Mouse (Mus musculus): ENCODE measurements around the gene Ptger3. TPM values are rescaled to one million over a fixed set of nuclear protein-coding genes. Genes with fewer than 3 reads are reported as not detected.

Ptger3 gene
- polyA plus RNA-seq, 1 experiment: 29.5 TPM

GRCm38 (mm10) chr3:157575441-157576342 is 9.0 kb downstream of the Ptger3 start:
- 44% methylated on average over 9 of the region's 9 CpGs for WGBS
- no peak for TF ChIP-seq CTCF (conservative IDR thresholded peaks at IDR 0.05; ENCODE audit: insufficient read depth, insufficient read length, low read depth, low read length)
- TF ChIP-seq POLR2A (IDR thresholded peaks at IDR 0.05; ENCODE audit: low read depth, low read length): no peak
- peak; percentile 25 for DNase-seq
- Histone ChIP-seq H3K4me1 (ENCODE audit: control insufficient read depth, insufficient read depth, low read length) (peaks cover 6% of the 10 kb centered on the region; the same call in 1 of the 2 replicates), H3K36me3 (ENCODE audit: control insufficient read depth, insufficient read depth, low read length) (no peaks in the 10 kb centered on the region), H3K27ac (ENCODE audit: insufficient read depth, low read depth, low read length) (no peak overlapping the region), H3K27me3 (replicated peaks; ENCODE audit: control insufficient read depth, insufficient read depth, low read length) (no peaks in the 10 kb centered on the region), H3K4me3 (ENCODE audit: insufficient read depth, low read depth, low read length) (no peak overlapping the region)

GRCm38 (mm10) chr3:157576343-157576722 is 9.6 kb downstream of the Ptger3 start:
- WGBS: 91% methylated on average over 1 of the region's 1 CpGs
- TF ChIP-seq CTCF (conservative IDR thresholded peaks at IDR 0.05; ENCODE audit: insufficient read depth, insufficient read length, low read depth, low read length) (no peak), POLR2A (IDR thresholded peaks at IDR 0.05; ENCODE audit: low read depth, low read length) (no peak)
- no peak overlapping the region for H3K4me3 ChIP-seq (ENCODE audit: insufficient read depth, low read depth, low read length)
- no peak overlapping the region for H3K27ac ChIP-seq (ENCODE audit: insufficient read depth, low read depth, low read length)
- peaks cover 6% of the 10 kb centered on the region; the same call in 1 of the 2 replicates for H3K4me1 ChIP-seq (ENCODE audit: control insufficient read depth, insufficient read depth, low read length)
- H3K27me3 ChIP-seq (replicated peaks; ENCODE audit: control insufficient read depth, insufficient read depth, low read length): no peaks in the 10 kb centered on the region
- H3K36me3 ChIP-seq (ENCODE audit: control insufficient read depth, insufficient read depth, low read length): no peaks in the 10 kb centered on the region
- DNase-seq: no peak

GRCm38 (mm10) chr3:157576862-157577261 is 10.2 kb downstream of the Ptger3 start:
- Histone ChIP-seq H3K4me1 (ENCODE audit: control insufficient read depth, insufficient read depth, low read length) (peaks cover 6% of the 10 kb centered on the region; the same call in 1 of the 2 replicates), H3K27me3 (replicated peaks; ENCODE audit: control insufficient read depth, insufficient read depth, low read length) (no peaks in the 10 kb centered on the region), H3K4me3 (ENCODE audit: insufficient read depth, low read depth, low read length) (no peak overlapping the region), H3K27ac (ENCODE audit: insufficient read depth, low read depth, low read length) (no peak overlapping the region), H3K36me3 (ENCODE audit: control insufficient read depth, insufficient read depth, low read length) (no peaks in the 10 kb centered on the region)
- TF ChIP-seq POLR2A (IDR thresholded peaks at IDR 0.05; ENCODE audit: low read depth, low read length): no peak
- TF ChIP-seq CTCF (conservative IDR thresholded peaks at IDR 0.05; ENCODE audit: insufficient read depth, insufficient read length, low read depth, low read length): no peak
- no peak for DNase-seq
- 61% methylated on average over 1 of the region's 1 CpGs for WGBS

- WGBS: 86% methylated on average over 5 of the region's 5 CpGs
- no peak overlapping the region for H3K27ac ChIP-seq (ENCODE audit: insufficient read depth, low read depth, low read length)
- no peak overlapping the region for H3K4me3 ChIP-seq (ENCODE audit: insufficient read depth, low read depth, low read length)
- no peaks in the 10 kb centered on the region for H3K36me3 ChIP-seq (ENCODE audit: control insufficient read depth, insufficient read depth, low read length)
- no peaks in the 10 kb centered on the region for H3K27me3 ChIP-seq (replicated peaks; ENCODE audit: control insufficient read depth, insufficient read depth, low read length)
- no peak for DNase-seq
- peaks cover 6% of the 10 kb centered on the region; the same call in 1 of the 2 replicates for H3K4me1 ChIP-seq (ENCODE audit: control insufficient read depth, insufficient read depth, low read length)
- no peak for TF ChIP-seq POLR2A (IDR thresholded peaks at IDR 0.05; ENCODE audit: low read depth, low read length)
- TF ChIP-seq CTCF (conservative IDR thresholded peaks at IDR 0.05; ENCODE audit: insufficient read depth, insufficient read length, low read depth, low read length): no peak
These were observed 11.9 kb downstream of the Ptger3 start for GRCm38 (mm10) chr3:157578469-157579170.

- no peak for DNase-seq
- H3K36me3 ChIP-seq (ENCODE audit: control insufficient read depth, insufficient read depth, low read length): no peaks in the 10 kb centered on the region
- no peaks in the 10 kb centered on the region for H3K27me3 ChIP-seq (replicated peaks; ENCODE audit: control insufficient read depth, insufficient read depth, low read length)
- H3K27ac ChIP-seq (ENCODE audit: insufficient read depth, low read depth, low read length): no peak overlapping the region
- H3K4me3 ChIP-seq (ENCODE audit: insufficient read depth, low read depth, low read length): no peak overlapping the region
- 42% methylated on average over 2 of the region's 2 CpGs for WGBS
- peaks cover 6% of the 10 kb centered on the region; the same call in 1 of the 2 replicates for H3K4me1 ChIP-seq (ENCODE audit: control insufficient read depth, insufficient read depth, low read length)
- TF ChIP-seq POLR2A (IDR thresholded peaks at IDR 0.05; ENCODE audit: low read depth, low read length) (no peak), CTCF (conservative IDR thresholded peaks at IDR 0.05; ENCODE audit: insufficient read depth, insufficient read length, low read depth, low read length) (no peak)
These were observed 12.7 kb downstream of the Ptger3 start for GRCm38 (mm10) chr3:157579376-157579775.

GRCm38 (mm10) chr3:157580299-157580698 is 13.6 kb downstream of the Ptger3 start:
- Histone ChIP-seq H3K4me3 (ENCODE audit: insufficient read depth, low read depth, low read length) (no peak overlapping the region), H3K27ac (ENCODE audit: insufficient read depth, low read depth, low read length) (peak overlapping the region; percentile 24; the same call in 1 of the 2 replicates), H3K4me1 (ENCODE audit: control insufficient read depth, insufficient read depth, low read length) (peaks cover 6% of the 10 kb centered on the region; the same call in 1 of the 2 replicates), H3K27me3 (replicated peaks; ENCODE audit: control insufficient read depth, insufficient read depth, low read length) (no peaks in the 10 kb centered on the region), H3K36me3 (ENCODE audit: control insufficient read depth, insufficient read depth, low read length) (no peaks in the 10 kb centered on the region)
- no peak for DNase-seq
- no peak for TF ChIP-seq POLR2A (IDR thresholded peaks at IDR 0.05; ENCODE audit: low read depth, low read length)
- 73% methylated on average over 4 of the region's 4 CpGs for WGBS

- peaks cover 6% of the 10 kb centered on the region; the same call in 1 of the 2 replicates for H3K4me1 ChIP-seq (ENCODE audit: control insufficient read depth, insufficient read depth, low read length)
- TF ChIP-seq POLR2A (IDR thresholded peaks at IDR 0.05; ENCODE audit: low read depth, low read length): no peak
- TF ChIP-seq CTCF (conservative IDR thresholded peaks at IDR 0.05; ENCODE audit: insufficient read depth, insufficient read length, low read depth, low read length): no peak
- no peak overlapping the region for H3K27ac ChIP-seq (ENCODE audit: insufficient read depth, low read depth, low read length)
- no peaks in the 10 kb centered on the region for H3K27me3 ChIP-seq (replicated peaks; ENCODE audit: control insufficient read depth, insufficient read depth, low read length)
- no peak for DNase-seq
- H3K4me3 ChIP-seq (ENCODE audit: insufficient read depth, low read depth, low read length): no peak overlapping the region
- no peaks in the 10 kb centered on the region for H3K36me3 ChIP-seq (ENCODE audit: control insufficient read depth, insufficient read depth, low read length)
- 34% methylated on average over 2 of the region's 2 CpGs for WGBS
These were observed 15.1 kb downstream of the Ptger3 start for GRCm38 (mm10) chr3:157581755-157582154.

All from kidney, adult 2 months (tissue).